Mouse (Mus musculus): ENCODE data around the gene Ndufa4l2. TPM values are rescaled to one million over a fixed set of nuclear protein-coding genes. Genes with fewer than 3 reads are reported as not detected.

The Ndufa4l2 gene
- polyA plus RNA-seq, 1 experiment from 2014 or later: 17.8 TPM

GRCm38 (mm10) chr10:127531548-127531947, 16.8 kb downstream of the Ndufa4l2 start:
- H3K9me3 ChIP-seq (replicated peaks): no peaks in the 10 kb centered on the region
- H3K4me2 ChIP-seq: peak overlapping the region; percentile 94
- H3K9ac ChIP-seq (replicated peaks): 0 out of 2 replicates have a peak overlapping the region, but pooled peaks have one; percentile 34
- H3K4me3 ChIP-seq (replicated peaks): peak overlapping the region; percentile 60
- no peak for ATAC-seq (ENCODE audit: low FRiP score)
- H3K27ac ChIP-seq (replicated peaks): peak overlapping the region; percentile 70
- WGBS: 7% methylated on average over 4 of the region's 4 CpGs
- H3K36me3 ChIP-seq: no peaks in the 10 kb centered on the region
- H3K4me1 ChIP-seq: peaks cover 97% of the 10 kb centered on the region
- peaks cover 2% of the 10 kb centered on the region; the same call in 1 of the 2 replicates for H3K27me3 ChIP-seq (replicated peaks)

DNA sequence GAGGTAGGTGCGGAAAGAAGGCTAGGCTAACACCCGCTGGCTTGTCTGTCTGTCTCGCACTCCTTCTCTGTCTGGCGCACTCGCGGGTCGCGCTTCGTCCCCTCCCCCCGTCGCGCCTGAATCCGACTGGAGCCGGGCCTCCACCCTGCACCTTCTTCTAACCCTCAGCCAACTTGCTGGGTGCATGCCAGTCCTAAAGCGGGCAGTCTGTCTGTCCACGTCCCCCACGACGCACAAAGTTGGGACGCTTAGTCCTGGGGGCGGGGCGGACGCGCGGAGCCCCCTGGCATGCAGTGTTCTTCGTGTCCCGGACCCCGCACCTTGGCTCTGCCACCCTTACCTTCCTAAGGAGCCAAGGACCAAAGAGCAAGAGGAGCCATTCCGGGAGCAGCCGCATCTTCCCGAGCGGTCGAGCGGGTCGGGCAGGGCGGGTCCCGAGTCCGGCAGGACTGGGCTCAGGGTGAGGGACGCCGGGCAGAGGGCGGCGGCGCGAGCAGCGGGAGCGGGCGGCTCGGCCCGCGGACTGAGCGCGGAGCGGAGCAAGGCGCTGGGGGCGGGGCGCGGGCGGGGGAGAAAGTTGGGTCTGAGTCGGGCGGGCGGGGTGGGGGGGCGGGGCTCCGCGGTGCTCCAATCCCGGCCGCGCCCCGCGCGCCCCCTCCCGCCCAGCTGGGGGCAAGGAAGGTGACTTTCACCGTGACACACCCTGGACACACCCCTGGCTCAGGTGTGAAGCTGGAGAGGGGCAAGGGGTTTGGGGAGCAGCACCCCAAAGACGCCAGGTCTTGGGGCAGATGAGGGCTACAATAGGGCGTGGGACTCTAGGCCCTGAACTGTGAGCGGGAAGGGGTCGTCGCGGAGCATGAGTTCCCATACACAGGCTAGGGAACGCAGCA, 19.5 kb downstream of the Ndufa4l2 start, which contains the start of gene Nxph4:
Nxph4 (minus strand) TSS at position 524 of the 893 bp plus-strand sequence.
- under 1% methylated on average over 71 of the region's 78 CpGs for WGBS
- Histone ChIP-seq H3K4me1 (peaks cover 81% of the 10 kb centered on the region), H3K4me3 (replicated peaks) (peak within 1 kb of the TSS; percentile 60), H3K9me3 (replicated peaks) (no peaks in the 10 kb centered on the region), H3K9ac (replicated peaks) (peak within 1 kb of the TSS; percentile 66), H3K27ac (replicated peaks) (peak within 1 kb of the TSS; percentile 70), H3K4me2 (peak within 1 kb of the TSS; percentile 94), H3K27me3 (replicated peaks) (0 out of 2 replicates have a peak, but pooled peaks cover 2% of the 10 kb centered on the region), H3K36me3 (peaks cover 10% of the 10 kb centered on the region)
- ATAC-seq (ENCODE audit: low FRiP score): peak; percentile 15; the same call in 1 of the 2 replicates

GRCm38 (mm10) chr10:127534929-127535384, 20.2 kb downstream of the Ndufa4l2 start:
- Histone ChIP-seq H3K9ac (replicated peaks) (peak overlapping the region; percentile 66), H3K36me3 (peaks cover 17% of the 10 kb centered on the region), H3K4me1 (peaks cover 74% of the 10 kb centered on the region), H3K9me3 (replicated peaks) (no peaks in the 10 kb centered on the region), H3K4me3 (replicated peaks) (peak overlapping the region; percentile 60), H3K27ac (replicated peaks) (peak overlapping the region; percentile 60), H3K27me3 (replicated peaks) (0 out of 2 replicates have a peak, but pooled peaks cover 2% of the 10 kb centered on the region), H3K4me2 (peak overlapping the region; percentile 94)
- peak; percentile 1; the same call in 1 of the 2 replicates for ATAC-seq (ENCODE audit: low FRiP score)
- under 1% methylated on average over 30 of the region's 30 CpGs for WGBS

GRCm38 (mm10) chr10:127536586-127537314, 22.0 kb downstream of the Ndufa4l2 start:
- Histone ChIP-seq H3K4me1 (peaks cover 56% of the 10 kb centered on the region), H3K9ac (replicated peaks) (0 out of 2 replicates have a peak overlapping the region, but pooled peaks have one; percentile 5), H3K27me3 (replicated peaks) (0 out of 2 replicates have a peak, but pooled peaks cover 2% of the 10 kb centered on the region), H3K4me2 (peak overlapping the region; percentile 25; the same call in 1 of the 2 replicates), H3K4me3 (replicated peaks) (no peak overlapping the region), H3K9me3 (replicated peaks) (no peaks in the 10 kb centered on the region), H3K27ac (replicated peaks) (peak overlapping the region; percentile 54; the same call in 1 of the 2 replicates), H3K36me3 (peaks cover 34% of the 10 kb centered on the region)
- peak; percentile 16; the same call in 1 of the 2 replicates for ATAC-seq (ENCODE audit: low FRiP score)
- 10% methylated on average over 8 of the region's 8 CpGs for WGBS

GRCm38 (mm10) chr10:127537854-127538583, 23.3 kb downstream of the Ndufa4l2 start:
- WGBS: 24% methylated on average over 7 of the region's 7 CpGs
- Histone ChIP-seq H3K27ac (replicated peaks) (peak overlapping the region; percentile 64; the same call in 1 of the 2 replicates), H3K4me3 (replicated peaks) (no peak overlapping the region), H3K4me1 (peaks cover 47% of the 10 kb centered on the region), H3K27me3 (replicated peaks) (0 out of 2 replicates have a peak, but pooled peaks cover 2% of the 10 kb centered on the region), H3K9me3 (replicated peaks) (no peaks in the 10 kb centered on the region), H3K36me3 (peaks cover 46% of the 10 kb centered on the region), H3K4me2 (no peak overlapping the region), H3K9ac (replicated peaks) (no peak overlapping the region)
- ATAC-seq (ENCODE audit: low FRiP score): peak; percentile 15; the same call in 1 of the 2 replicates

GRCm38 (mm10) chr10:127541510-127541909, 26.7 kb downstream of the Ndufa4l2 start:
- H3K27me3 ChIP-seq (replicated peaks): no peaks in the 10 kb centered on the region
- no peak overlapping the region for H3K9ac ChIP-seq (replicated peaks)
- peaks cover 81% of the 10 kb centered on the region for H3K36me3 ChIP-seq
- ATAC-seq (ENCODE audit: low FRiP score): no peak
- H3K27ac ChIP-seq (replicated peaks): no peak overlapping the region
- no peak overlapping the region for H3K4me3 ChIP-seq (replicated peaks)
- 97% methylated on average over 8 of the region's 8 CpGs for WGBS
- no peak overlapping the region for H3K4me2 ChIP-seq
- H3K4me1 ChIP-seq: peaks cover 15% of the 10 kb centered on the region
- no peaks in the 10 kb centered on the region for H3K9me3 ChIP-seq (replicated peaks)

DNA sequence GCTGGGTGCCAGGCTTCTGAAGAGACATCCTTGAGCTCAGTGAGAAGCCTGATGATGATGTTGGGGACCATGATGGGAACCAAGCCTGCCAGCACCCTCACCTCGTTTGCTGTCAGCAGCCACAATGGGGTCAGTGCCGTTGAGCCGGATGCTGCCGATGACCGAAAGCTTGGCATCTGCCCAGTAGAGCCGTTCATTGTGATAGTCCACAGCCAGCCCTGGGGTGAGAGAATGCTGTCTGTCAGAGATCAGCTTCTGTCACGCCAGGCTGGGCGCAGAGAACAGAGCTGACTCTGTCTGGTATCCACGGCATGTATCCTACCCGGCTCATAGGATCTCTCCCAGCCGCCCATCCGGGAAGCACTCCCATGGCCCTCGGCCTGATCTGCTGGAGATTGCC, 27.3 kb downstream of the Ndufa4l2 start:
- WGBS: 61% methylated on average over 13 of the region's 13 CpGs
- Histone ChIP-seq H3K9ac (replicated peaks) (no peak overlapping the region), H3K9me3 (replicated peaks) (no peaks in the 10 kb centered on the region), H3K36me3 (peaks cover 87% of the 10 kb centered on the region), H3K4me2 (no peak overlapping the region), H3K4me3 (replicated peaks) (no peak overlapping the region), H3K27ac (replicated peaks) (peak overlapping the region; percentile 48; the same call in 1 of the 2 replicates), H3K4me1 (peaks cover 9% of the 10 kb centered on the region), H3K27me3 (replicated peaks) (no peaks in the 10 kb centered on the region)
- ATAC-seq (ENCODE audit: low FRiP score): no peak; the same call in 1 of the 2 replicates

DNA sequence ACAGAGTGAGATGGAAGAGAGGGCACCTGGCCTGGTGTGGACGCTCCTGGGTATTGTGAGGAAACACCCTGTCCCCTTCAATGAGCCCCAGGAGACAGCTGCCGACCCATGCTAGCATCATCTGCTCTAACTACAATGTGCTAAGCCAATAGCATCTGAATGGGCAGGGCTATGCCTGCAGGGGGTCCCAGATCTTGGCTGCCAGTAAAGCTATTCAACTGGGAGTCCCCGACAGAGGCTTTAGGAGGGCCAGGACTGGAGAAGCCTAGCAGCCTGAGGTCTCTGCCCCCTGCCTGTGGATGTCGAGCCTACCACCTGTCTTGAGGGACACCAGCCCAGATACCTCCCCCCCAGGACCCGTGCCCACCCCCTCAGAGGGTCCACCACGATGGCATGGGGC, 28.0 kb downstream of the Ndufa4l2 start:
- Histone ChIP-seq H3K4me2 (no peak overlapping the region), H3K36me3 (peaks cover 93% of the 10 kb centered on the region), H3K4me1 (peaks cover 4% of the 10 kb centered on the region), H3K27ac (replicated peaks) (peak overlapping the region; percentile 48), H3K27me3 (replicated peaks) (no peaks in the 10 kb centered on the region), H3K9me3 (replicated peaks) (no peaks in the 10 kb centered on the region), H3K4me3 (replicated peaks) (no peak overlapping the region), H3K9ac (replicated peaks) (no peak overlapping the region)
- no peak for ATAC-seq (ENCODE audit: low FRiP score)
- WGBS: 26% methylated on average over 6 of the region's 6 CpGs

DNA sequence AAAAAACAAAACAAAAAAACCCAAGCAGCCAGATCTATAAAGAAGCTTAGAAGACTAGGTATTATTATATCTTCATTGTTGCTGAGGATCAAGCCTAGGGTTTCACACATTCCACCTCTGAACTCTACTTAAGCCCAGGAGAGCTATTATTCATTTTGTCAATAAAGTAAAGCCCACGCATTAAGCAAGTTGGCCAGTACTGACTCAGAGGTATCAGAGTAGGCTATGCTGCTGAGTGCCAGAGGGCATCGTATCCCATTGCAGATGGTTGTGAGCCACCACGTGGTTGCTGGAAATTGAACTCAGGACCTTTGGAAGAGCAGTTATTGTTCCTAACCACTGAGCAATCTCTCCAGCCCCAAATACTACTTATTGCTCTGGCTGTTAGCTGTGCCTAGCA, 29.1 kb downstream of the Ndufa4l2 start:
- Histone ChIP-seq H3K4me2 (no peak overlapping the region), H3K27me3 (replicated peaks) (no peaks in the 10 kb centered on the region), H3K9ac (replicated peaks) (no peak overlapping the region), H3K4me1 (0 out of 2 replicates have a peak, but pooled peaks cover 3% of the 10 kb centered on the region), H3K4me3 (replicated peaks) (no peak overlapping the region), H3K9me3 (replicated peaks) (no peaks in the 10 kb centered on the region), H3K27ac (replicated peaks) (no peak overlapping the region), H3K36me3 (peaks cover 99% of the 10 kb centered on the region)
- no peak for ATAC-seq (ENCODE audit: low FRiP score)
- 71% methylated on average over 3 of the region's 3 CpGs for WGBS

- H3K4me2 ChIP-seq: no peak overlapping the region
- no peak for ATAC-seq (ENCODE audit: low FRiP score)
- H3K27ac ChIP-seq (replicated peaks): no peak overlapping the region
- 0 out of 2 replicates have a peak, but pooled peaks cover 3% of the 10 kb centered on the region for H3K4me1 ChIP-seq
- peaks cover 99% of the 10 kb centered on the region for H3K36me3 ChIP-seq
- H3K4me3 ChIP-seq (replicated peaks): no peak overlapping the region
- H3K9ac ChIP-seq (replicated peaks): no peak overlapping the region
- 97% methylated on average over 20 of the region's 20 CpGs for WGBS
- H3K9me3 ChIP-seq (replicated peaks): no peaks in the 10 kb centered on the region
- H3K27me3 ChIP-seq (replicated peaks): no peaks in the 10 kb centered on the region
Observed at GRCm38 (mm10) chr10:127544375-127544774, 29.6 kb downstream of the Ndufa4l2 start.
